Mouse (Mus musculus): Measurements from ENCODE around the gene Abcc4.

Abcc4 gene

GRCm38 (mm10) chr14:118712889-118713288, 6.9 kb upstream of the Abcc4 start:
- DNase-seq (ENCODE audit: low read depth, low spot score) = no peak

- DNase-seq (ENCODE audit: low read depth, low spot score) = no peak
Observed at GRCm38 (mm10) chr14:118710945-118711344, 4.9 kb upstream of the Abcc4 start.

GRCm38 (mm10) chr14:118709736-118710135, 3.7 kb upstream of the Abcc4 start:
- no peak for DNase-seq (ENCODE audit: low read depth, low spot score)

- DNase-seq (ENCODE audit: low read depth, low spot score) = no peak
Observed at GRCm38 (mm10) chr14:118708126-118708525, 2.1 kb upstream of the Abcc4 start.

- no peak for DNase-seq (ENCODE audit: low read depth, low spot score)
Observed at GRCm38 (mm10) chr14:118706962-118707361, 943 bp upstream of the Abcc4 start.

GRCm38 (mm10) chr14:118705465-118705807, 583 bp downstream of the Abcc4 start:
- DNase-seq (ENCODE audit: low read depth, low spot score) = no peak

- no peak for DNase-seq (ENCODE audit: low read depth, low spot score)
Observed at GRCm38 (mm10) chr14:118703363-118703762, 2.7 kb downstream of the Abcc4 start.

GRCm38 (mm10) chr14:118701991-118702608, 3.9 kb downstream of the Abcc4 start:
- DNase-seq (ENCODE audit: low read depth, low spot score) = no peak

- DNase-seq (ENCODE audit: low read depth, low spot score) = no peak
Observed at GRCm38 (mm10) chr14:118700576-118700975, 5.4 kb downstream of the Abcc4 start.

GRCm38 (mm10) chr14:118699963-118700362, 6.1 kb downstream of the Abcc4 start:
- DNase-seq (ENCODE audit: low read depth, low spot score) = no peak

- no peak for DNase-seq (ENCODE audit: low read depth, low spot score)
Observed at GRCm38 (mm10) chr14:118699508-118699907, 6.5 kb downstream of the Abcc4 start.

- DNase-seq (ENCODE audit: low read depth, low spot score) = no peak
Observed at GRCm38 (mm10) chr14:118696556-118697289, 9.3 kb downstream of the Abcc4 start.

- no peak for DNase-seq (ENCODE audit: low read depth, low spot score)
Observed at GRCm38 (mm10) chr14:118695866-118696265, 10.2 kb downstream of the Abcc4 start.

- no peak for DNase-seq (ENCODE audit: low read depth, low spot score)
Observed at GRCm38 (mm10) chr14:118694321-118694720, 11.7 kb downstream of the Abcc4 start.

GRCm38 (mm10) chr14:118691910-118692309, 14.1 kb downstream of the Abcc4 start:
- DNase-seq (ENCODE audit: low read depth, low spot score) = peak; percentile 66

GRCm38 (mm10) chr14:118691404-118691803, 14.6 kb downstream of the Abcc4 start:
- DNase-seq (ENCODE audit: low read depth, low spot score) = no peak

- DNase-seq (ENCODE audit: low read depth, low spot score) = no peak
Observed at GRCm38 (mm10) chr14:118690921-118691320, 15.1 kb downstream of the Abcc4 start.

GRCm38 (mm10) chr14:118690336-118690735, 15.7 kb downstream of the Abcc4 start:
- no peak for DNase-seq (ENCODE audit: low read depth, low spot score)

GRCm38 (mm10) chr14:118688643-118689042, 17.4 kb downstream of the Abcc4 start:
- no peak for DNase-seq (ENCODE audit: low read depth, low spot score)

- DNase-seq (ENCODE audit: low read depth, low spot score) = no peak
Observed at GRCm38 (mm10) chr14:118686861-118687260, 19.2 kb downstream of the Abcc4 start.

GRCm38 (mm10) chr14:118685572-118685971, 20.4 kb downstream of the Abcc4 start:
- no peak for DNase-seq (ENCODE audit: low read depth, low spot score)

- DNase-seq (ENCODE audit: low read depth, low spot score) = no peak
Observed at GRCm38 (mm10) chr14:118682339-118683034, 23.5 kb downstream of the Abcc4 start.

GRCm38 (mm10) chr14:118681087-118681486, 24.9 kb downstream of the Abcc4 start:
- no peak for DNase-seq (ENCODE audit: low read depth, low spot score)
